Mouse (Mus musculus): ENCODE measurements around the gene Gpr174. TPM values are rescaled to one million over a fixed set of nuclear protein-coding genes. Genes with fewer than 3 reads are reported as not detected.
"Not testable (repeated sequence)": the region's sequence is repeated elsewhere in the genome, so short reads cannot be mapped to it uniquely, and the experiment has no call there.

Gpr174 gene
- polyA plus RNA-seq, 1 experiment from 2014 or later, result not detected

DNA sequence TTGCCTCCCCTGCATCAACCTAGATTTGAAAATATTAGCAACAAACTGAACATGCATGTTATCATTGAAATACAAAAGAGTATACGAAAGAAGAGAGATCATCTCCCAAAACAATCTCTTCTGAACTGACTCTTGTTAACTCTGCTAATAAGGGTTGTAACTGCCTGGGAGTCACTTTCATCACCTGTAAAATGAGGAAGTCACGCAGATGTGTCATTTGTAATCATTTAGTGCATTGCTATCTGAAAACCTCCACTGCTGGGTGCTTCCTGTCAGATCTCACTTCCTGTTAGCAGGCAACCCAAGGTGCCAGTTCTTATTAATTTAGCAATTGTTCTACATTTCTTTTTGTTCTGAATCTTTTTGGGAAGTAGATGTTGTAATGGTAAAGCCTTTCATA lies 5.3 kb upstream of the Gpr174 start:
- Histone ChIP-seq H3K27ac (ENCODE audit: low read depth, low read length) (no peak overlapping the region), H3K4me3 (ENCODE audit: low read depth, low read length) (no peak overlapping the region), H3K9me3 (ENCODE audit: control insufficient read depth) (no peaks in the 10 kb centered on the region), H3K36me3 (ENCODE audit: control insufficient read depth, insufficient read depth) (no peaks in the 10 kb centered on the region), H3K27me3 (replicated peaks; ENCODE audit: control insufficient read depth, insufficient read depth, low read length) (no peaks in the 10 kb centered on the region), H3K4me1 (replicated peaks; ENCODE audit: control insufficient read depth, insufficient read depth, low read length) (no peaks in the 10 kb centered on the region), H3K4me2 (replicated peaks; ENCODE audit: low read depth) (no peak overlapping the region), H3K9ac (ENCODE audit: low read depth, low read length) (no peak overlapping the region)
- whole genome bisulfite sequencing, result 79% methylated on average over 2 of the region's 2 CpGs
- ATAC-seq, result no peak
- no peak for TF ChIP-seq CTCF (IDR thresholded peaks at IDR 0.05; ENCODE audit: low read depth)

DNA sequence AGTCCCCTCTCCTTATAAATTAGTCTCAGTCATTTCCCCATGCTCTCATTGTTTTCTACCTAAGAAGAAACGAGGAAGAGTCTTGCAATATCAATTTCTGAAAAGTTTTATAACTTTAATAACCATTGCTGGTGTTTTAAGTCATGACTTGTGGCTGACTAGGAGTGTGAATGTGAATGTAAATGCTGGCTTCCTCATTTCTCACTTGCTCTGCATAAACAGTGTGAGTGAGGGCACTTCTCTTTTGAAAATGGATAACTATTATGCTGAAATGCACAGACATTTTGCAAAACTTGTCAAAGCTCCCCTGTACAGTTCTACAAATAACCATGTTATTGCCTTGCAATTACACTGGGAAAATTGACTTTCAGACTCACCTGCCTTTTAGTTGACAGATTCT lies 8.9 kb downstream of the Gpr174 start:
- no peak for ATAC-seq
- Histone ChIP-seq H3K27ac (ENCODE audit: low read depth, low read length) (no peak overlapping the region), H3K36me3 (ENCODE audit: control insufficient read depth, insufficient read depth) (no peaks in the 10 kb centered on the region), H3K4me2 (replicated peaks; ENCODE audit: low read depth) (no peak overlapping the region), H3K27me3 (replicated peaks; ENCODE audit: control insufficient read depth, insufficient read depth, low read length) (no peaks in the 10 kb centered on the region), H3K9ac (ENCODE audit: low read depth, low read length) (no peak overlapping the region), H3K4me3 (ENCODE audit: low read depth, low read length) (no peak overlapping the region), H3K9me3 (ENCODE audit: control insufficient read depth) (no peaks in the 10 kb centered on the region), H3K4me1 (replicated peaks; ENCODE audit: control insufficient read depth, insufficient read depth, low read length) (no peaks in the 10 kb centered on the region)
- WGBS, result 14% methylated on average over 1 of the region's 1 CpGs
- no peak for TF ChIP-seq CTCF (IDR thresholded peaks at IDR 0.05; ENCODE audit: low read depth)

DNA sequence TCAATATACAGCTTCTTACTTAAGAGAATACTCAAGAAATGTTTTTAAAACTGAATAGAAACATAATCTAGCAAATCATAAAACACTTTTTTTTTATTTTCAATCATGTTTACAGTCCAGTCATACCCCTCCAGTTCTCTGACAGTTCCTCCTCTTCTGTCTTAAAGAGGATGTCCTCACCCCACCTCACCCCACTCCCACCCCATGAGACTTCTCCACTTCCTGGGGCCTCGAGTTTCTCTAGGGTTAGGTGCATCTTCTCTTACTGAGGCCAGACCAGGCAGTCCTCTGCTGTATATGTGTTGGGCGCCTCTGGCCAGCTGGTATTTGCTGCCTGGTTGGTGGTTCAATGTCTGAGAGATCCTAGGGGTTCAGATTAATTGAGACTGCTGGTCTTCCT lies 21.9 kb downstream of the Gpr174 start:
- Histone ChIP-seq H3K27ac (ENCODE audit: low read depth, low read length) (no peak overlapping the region), H3K4me3 (ENCODE audit: low read depth, low read length) (no peak overlapping the region), H3K9me3 (ENCODE audit: control insufficient read depth) (no peaks in the 10 kb centered on the region), H3K4me2 (replicated peaks; ENCODE audit: low read depth) (no peak overlapping the region), H3K36me3 (ENCODE audit: control insufficient read depth, insufficient read depth) (no peaks in the 10 kb centered on the region), H3K4me1 (replicated peaks; ENCODE audit: control insufficient read depth, insufficient read depth, low read length) (no peaks in the 10 kb centered on the region), H3K27me3 (replicated peaks; ENCODE audit: control insufficient read depth, insufficient read depth, low read length) (no peaks in the 10 kb centered on the region), H3K9ac (ENCODE audit: low read depth, low read length) (no peak overlapping the region)
- no peak for ATAC-seq
- TF ChIP-seq CTCF (IDR thresholded peaks at IDR 0.05; ENCODE audit: low read depth), result no peak
- 60% methylated on average over 2 of the region's 2 CpGs for whole genome bisulfite sequencing

DNA sequence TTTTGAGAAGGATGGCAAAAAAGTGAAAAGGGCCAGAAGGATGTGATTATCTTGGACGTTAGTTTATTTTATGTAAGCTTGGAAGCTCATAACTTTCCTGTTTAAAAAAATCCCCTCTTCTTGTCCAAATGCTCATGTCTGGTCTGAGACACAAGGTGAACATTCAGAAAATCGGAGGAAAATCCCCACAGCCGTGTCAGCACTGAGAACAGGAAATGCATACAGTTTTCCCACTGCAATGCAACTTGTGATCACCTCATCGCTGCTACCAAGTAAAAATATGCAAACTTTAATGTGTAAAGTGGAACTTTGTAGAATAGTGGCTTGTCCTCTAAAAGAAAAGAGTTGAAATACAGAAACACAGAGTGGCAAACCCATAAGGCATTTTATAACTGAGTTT lies 28.5 kb downstream of the Gpr174 start:
- Histone ChIP-seq H3K4me3 (ENCODE audit: low read depth, low read length) (no peak overlapping the region), H3K27ac (ENCODE audit: low read depth, low read length) (no peak overlapping the region), H3K9ac (ENCODE audit: low read depth, low read length) (no peak overlapping the region), H3K36me3 (ENCODE audit: control insufficient read depth, insufficient read depth) (no peaks in the 10 kb centered on the region), H3K4me2 (replicated peaks; ENCODE audit: low read depth) (no peak overlapping the region), H3K4me1 (replicated peaks; ENCODE audit: control insufficient read depth, insufficient read depth, low read length) (no peaks in the 10 kb centered on the region), H3K27me3 (replicated peaks; ENCODE audit: control insufficient read depth, insufficient read depth, low read length) (no peaks in the 10 kb centered on the region), H3K9me3 (ENCODE audit: control insufficient read depth) (no peaks in the 10 kb centered on the region)
- 63% methylated on average over 4 of the region's 4 CpGs for WGBS
- no peak for TF ChIP-seq CTCF (IDR thresholded peaks at IDR 0.05; ENCODE audit: low read depth)
- no peak for ATAC-seq

DNA sequence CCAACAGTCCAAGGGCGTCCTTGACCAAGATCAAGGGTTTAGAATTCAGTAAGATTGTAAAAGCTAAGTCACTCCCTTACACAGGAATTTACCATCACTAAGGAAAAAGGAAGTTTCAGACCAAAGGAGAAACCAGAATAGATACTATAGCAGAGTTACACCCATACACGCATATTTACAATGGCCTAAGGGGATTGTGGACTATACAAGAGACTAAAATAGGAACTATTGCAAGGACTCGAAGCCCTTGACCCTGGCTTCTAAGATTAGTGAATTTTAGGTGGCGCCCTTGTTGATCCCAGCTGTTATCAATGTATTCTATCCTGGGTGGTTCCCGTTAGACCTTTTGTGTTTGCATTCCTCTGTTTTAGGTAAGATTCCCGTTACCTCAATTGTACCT lies 42.2 kb downstream of the Gpr174 start:
- H3K4me2 ChIP-seq (replicated peaks; ENCODE audit: low read depth); H3K4me3 ChIP-seq (ENCODE audit: low read depth, low read length); H3K9me3 ChIP-seq (ENCODE audit: control insufficient read depth); H3K36me3 ChIP-seq (ENCODE audit: control insufficient read depth, insufficient read depth); H3K27me3 ChIP-seq (replicated peaks; ENCODE audit: control insufficient read depth, insufficient read depth, low read length); ATAC-seq; H3K9ac ChIP-seq (ENCODE audit: low read depth, low read length); H3K4me1 ChIP-seq (replicated peaks; ENCODE audit: control insufficient read depth, insufficient read depth, low read length); H3K27ac ChIP-seq (ENCODE audit: low read depth, low read length): not testable (repeated sequence)
- WGBS, result 80% methylated on average over 6 of the region's 6 CpGs

DNA sequence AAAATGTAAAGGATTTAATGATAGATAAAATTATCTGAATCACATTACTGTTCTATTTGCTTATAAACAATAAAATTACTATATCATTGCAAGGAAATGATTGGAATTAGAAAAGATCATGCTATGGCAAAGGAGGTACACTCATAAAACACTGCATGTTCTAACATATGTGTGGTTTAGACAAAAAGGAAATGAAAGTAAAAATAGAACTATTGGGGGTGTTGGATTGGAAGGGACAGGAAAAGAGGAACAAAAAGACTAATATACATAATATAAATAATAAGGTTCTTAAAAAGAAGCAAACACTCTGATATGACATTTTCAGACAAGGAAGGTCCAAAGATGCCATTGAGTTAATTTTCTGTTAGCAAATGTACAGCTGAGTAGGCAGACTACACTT lies 43.1 kb downstream of the Gpr174 start:
- no peak for ATAC-seq
- TF ChIP-seq CTCF (IDR thresholded peaks at IDR 0.05; ENCODE audit: low read depth), result no peak
- Histone ChIP-seq H3K27me3 (replicated peaks; ENCODE audit: control insufficient read depth, insufficient read depth, low read length) (no peaks in the 10 kb centered on the region), H3K4me1 (replicated peaks; ENCODE audit: control insufficient read depth, insufficient read depth, low read length) (no peaks in the 10 kb centered on the region), H3K4me3 (ENCODE audit: low read depth, low read length) (no peak overlapping the region), H3K27ac (ENCODE audit: low read depth, low read length) (no peak overlapping the region), H3K9ac (ENCODE audit: low read depth, low read length) (no peak overlapping the region), H3K36me3 (ENCODE audit: control insufficient read depth, insufficient read depth) (no peaks in the 10 kb centered on the region), H3K4me2 (replicated peaks; ENCODE audit: low read depth) (no peak overlapping the region), H3K9me3 (ENCODE audit: control insufficient read depth) (no peaks in the 10 kb centered on the region)

DNA sequence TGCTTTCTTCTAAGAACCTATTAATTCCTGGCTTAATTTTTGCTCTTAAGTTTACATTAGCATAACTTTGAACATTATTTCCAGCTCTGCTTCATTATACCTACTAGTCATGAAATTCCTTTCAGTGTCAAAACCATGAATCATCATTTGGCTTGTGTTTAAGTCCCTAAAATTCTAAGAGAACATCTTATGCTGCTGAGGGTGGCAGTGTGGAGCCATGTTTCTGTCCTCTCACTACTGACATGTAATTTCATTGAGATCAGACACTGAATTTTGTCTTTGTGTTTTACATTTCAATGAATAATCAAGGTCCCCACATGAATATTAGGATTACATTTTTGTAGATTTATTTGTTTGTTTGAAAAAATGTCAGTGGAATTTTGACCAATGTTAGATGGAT lies 50.8 kb downstream of the Gpr174 start:
- ATAC-seq, result no peak
- no peak for TF ChIP-seq CTCF (IDR thresholded peaks at IDR 0.05; ENCODE audit: low read depth)
- Histone ChIP-seq H3K27ac (ENCODE audit: low read depth, low read length) (no peak overlapping the region), H3K9me3 (ENCODE audit: control insufficient read depth) (no peaks in the 10 kb centered on the region), H3K4me1 (replicated peaks; ENCODE audit: control insufficient read depth, insufficient read depth, low read length) (no peaks in the 10 kb centered on the region), H3K9ac (ENCODE audit: low read depth, low read length) (no peak overlapping the region), H3K27me3 (replicated peaks; ENCODE audit: control insufficient read depth, insufficient read depth, low read length) (no peaks in the 10 kb centered on the region), H3K36me3 (ENCODE audit: control insufficient read depth, insufficient read depth) (no peaks in the 10 kb centered on the region), H3K4me2 (replicated peaks; ENCODE audit: low read depth) (no peak overlapping the region), H3K4me3 (ENCODE audit: low read depth, low read length) (no peak overlapping the region)
